Mouse (Mus musculus) erythroblast, embryonic 14.5 days (primary cell): ENCODE results near the gene Khdrbs2. TPM values are rescaled to one million over a fixed set of nuclear protein-coding genes. Genes with fewer than 3 reads are reported as not detected.

Source experiments
- H3K27me3 ChIP-seq: 2 replicates; pipeline ENCODE4 v1.6.1; 2012; ENCODE audit warnings: inconsistent platforms; ENCODE audit not compliant: control insufficient read depth
- H3K36me3 ChIP-seq: 2 replicates; pipeline ENCODE4 v1.6.1; 2012; ENCODE audit warnings: mild to moderate bottlenecking, inconsistent platforms; ENCODE audit not compliant: control insufficient read depth
- H3K4me1 ChIP-seq: 2 replicates; pipeline ENCODE4 v1.6.1; 2012; ENCODE audit warnings: inconsistent platforms; ENCODE audit not compliant: control insufficient read depth
- H3K4me3 ChIP-seq: replicated peaks from 2 replicates; pipeline ENCODE3; 2012; ENCODE audit warnings: moderate library complexity, mild to moderate bottlenecking, inconsistent platforms
- H3K9me3 ChIP-seq: 2 replicates; pipeline ENCODE4 v1.6.1; 2012; ENCODE audit warnings: low read length, inconsistent platforms, mixed read lengths; ENCODE audit not compliant: control insufficient read depth
- GATA1 ChIP-seq: IDR thresholded peaks from 2 replicates; pipeline ENCODE4 v1.6.1; 2012; ENCODE audit warnings: low read length, inconsistent platforms, mixed read lengths
- TAL1 ChIP-seq: IDR thresholded peaks from 3 replicates; pipeline ENCODE4 v1.6.1; 2012; ENCODE audit warnings: low read length, inconsistent platforms, mixed read lengths
- polyA plus RNA-seq: library from polyadenylated mRNA; stranded (reverse); fragments of >175 nt; gene quantifications from 2 replicates; pipeline ENCODE4 v1.2.3, GENCODE M21; 2012

Khdrbs2 gene
- not detected in 2 replicates for polyA plus RNA-seq

DNA sequence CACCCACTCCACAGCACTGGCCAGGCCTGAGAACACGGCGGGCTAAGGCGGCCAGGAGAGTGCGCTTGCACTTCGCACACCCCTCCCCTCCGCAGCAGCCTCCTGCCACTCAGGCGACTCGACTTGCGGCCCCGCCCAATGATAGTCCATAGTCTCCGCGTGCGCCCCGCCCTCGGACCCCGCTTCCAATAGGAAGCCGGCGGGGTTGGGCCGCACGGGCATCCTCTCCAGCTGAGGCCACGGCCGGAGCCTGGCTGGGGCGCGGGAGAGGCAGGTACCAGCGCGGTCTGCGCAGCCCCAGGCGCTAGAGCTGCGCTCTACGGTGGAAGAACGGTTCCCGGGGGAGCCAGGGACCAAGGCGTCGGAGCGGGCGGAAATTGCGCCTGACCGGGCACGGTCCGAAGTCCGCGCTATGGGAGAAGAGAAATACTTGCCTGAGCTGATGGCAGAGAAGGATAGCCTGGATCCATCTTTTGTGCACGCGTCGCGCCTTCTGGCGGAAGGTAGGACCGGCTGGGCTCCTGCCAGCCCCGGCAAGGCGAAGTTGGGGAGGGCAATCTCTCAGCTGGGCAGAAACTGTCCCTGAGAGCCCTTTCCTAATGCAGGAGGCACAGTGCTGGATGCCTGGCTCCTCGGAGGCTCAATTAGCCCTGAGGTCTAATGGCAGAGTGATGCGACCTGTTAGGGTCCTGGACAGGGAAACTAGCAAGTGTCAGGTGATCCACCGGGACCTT lies at the start of gene Khdrbs2:
Gene Khdrbs2 (plus strand): TSS at position 209 of the 734 bp plus-strand sequence.
- H3K9me3 ChIP-seq: no peaks in the 10 kb centered on the region
- TF ChIP-seq GATA1 (no peak), TAL1 (no peak)
- H3K36me3 ChIP-seq: no peaks in the 10 kb centered on the region
- H3K4me3 ChIP-seq: no peak within 1 kb of the TSS
- peaks cover 12% of the 10 kb centered on the region for H3K27me3 ChIP-seq
- no peaks in the 10 kb centered on the region for H3K4me1 ChIP-seq

DNA sequence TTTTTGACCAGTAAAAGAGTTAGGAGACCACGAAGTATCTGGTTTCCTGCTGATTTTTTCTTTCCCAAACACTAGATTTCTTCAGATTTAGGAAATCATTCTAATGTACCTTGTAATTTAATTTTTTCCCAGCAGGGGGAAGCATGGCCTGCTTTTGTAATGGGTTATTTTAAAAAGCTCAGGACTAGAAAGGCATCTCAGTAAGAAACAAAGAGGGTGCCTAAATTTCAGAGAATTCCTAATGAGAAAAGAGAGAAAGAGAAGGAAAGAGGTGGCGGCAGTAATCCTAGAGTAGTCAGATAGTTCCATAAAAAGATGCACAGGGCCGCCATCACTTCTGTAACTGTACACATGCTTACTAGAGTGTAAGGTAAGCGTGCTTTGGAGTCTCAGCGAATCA lies 2.1 kb downstream of the Khdrbs2 start:
- H3K4me1 ChIP-seq: no peaks in the 10 kb centered on the region
- no peaks in the 10 kb centered on the region for H3K9me3 ChIP-seq
- H3K4me3 ChIP-seq: no peak overlapping the region
- no peaks in the 10 kb centered on the region for H3K36me3 ChIP-seq
- TF ChIP-seq TAL1 (no peak), GATA1 (no peak)
- H3K27me3 ChIP-seq: peaks cover 12% of the 10 kb centered on the region

DNA sequence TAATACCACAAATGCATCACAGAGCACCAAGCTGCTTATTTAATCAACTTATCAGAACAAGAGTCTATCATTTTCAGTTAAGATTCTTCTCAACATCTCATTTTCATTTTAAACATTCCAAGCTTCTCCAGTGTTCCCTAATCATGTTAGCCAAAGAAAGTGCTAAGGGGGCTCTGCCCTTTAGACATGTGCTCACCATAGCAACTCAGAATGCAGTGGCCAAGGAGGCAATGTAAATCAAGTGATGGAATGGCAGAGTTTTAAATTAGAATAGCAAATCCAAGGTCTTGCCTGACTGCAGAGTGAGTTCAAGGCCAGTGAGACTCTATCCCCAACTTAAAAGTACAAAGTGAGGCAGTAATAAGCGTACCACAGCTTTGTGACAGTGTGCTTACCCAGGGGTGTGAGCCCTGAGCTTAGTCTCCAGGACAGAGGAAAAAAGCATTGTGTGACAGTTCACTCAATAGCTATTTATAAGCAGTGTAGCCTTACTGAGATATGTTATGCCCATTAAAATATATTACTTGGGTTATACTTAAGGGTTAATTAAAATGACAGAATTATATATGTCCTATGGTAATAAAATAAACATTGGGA lies 27.2 kb downstream of the Khdrbs2 start:
- Histone ChIP-seq H3K4me3 (no peak overlapping the region), H3K27me3 (no peaks in the 10 kb centered on the region), H3K9me3 (no peaks in the 10 kb centered on the region), H3K36me3 (no peaks in the 10 kb centered on the region), H3K4me1 (no peaks in the 10 kb centered on the region)
- TF ChIP-seq GATA1: no peak
- TF ChIP-seq TAL1: no peak

GRCm38 (mm10) chr1:32248443-32248842 lies 75.9 kb downstream of the Khdrbs2 start:
- no peaks in the 10 kb centered on the region for H3K36me3 ChIP-seq

DNA sequence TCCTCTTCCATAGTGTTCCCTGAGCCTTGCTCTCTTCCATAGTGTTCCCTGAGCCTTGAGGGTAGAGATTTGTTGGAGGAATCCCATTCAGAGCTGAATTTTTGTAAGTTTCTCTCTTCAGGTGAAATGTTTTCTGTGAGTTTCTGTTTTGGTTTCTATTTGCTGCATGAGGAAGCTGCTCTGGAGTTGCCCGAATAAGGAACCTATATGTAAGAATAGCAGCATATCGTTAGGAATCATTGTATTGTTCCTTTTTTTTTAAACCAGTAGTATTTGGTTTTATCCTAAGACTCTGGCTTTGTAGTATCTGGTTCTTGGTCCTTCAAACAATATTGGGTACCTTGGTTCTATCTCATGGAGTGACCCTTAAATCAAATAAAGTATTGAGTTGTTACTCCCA lies 77.1 kb downstream of the Khdrbs2 start:
- H3K4me3 ChIP-seq: no peak overlapping the region
- H3K9me3 ChIP-seq: no peaks in the 10 kb centered on the region
- no peaks in the 10 kb centered on the region for H3K4me1 ChIP-seq
- H3K36me3 ChIP-seq: no peaks in the 10 kb centered on the region
- TF ChIP-seq TAL1 (no peak), GATA1 (no peak)
- H3K27me3 ChIP-seq: no peaks in the 10 kb centered on the region

More at GRCm38 (mm10) chr1:32248443-32248842, 75.9 kb downstream of the Khdrbs2 start:
- TF ChIP-seq GATA1 (no peak), TAL1 (no peak)
- Histone ChIP-seq H3K27me3 (no peaks in the 10 kb centered on the region), H3K9me3 (no peaks in the 10 kb centered on the region), H3K4me3 (no peak overlapping the region), H3K4me1 (no peaks in the 10 kb centered on the region)

- Histone ChIP-seq H3K27me3 (no peaks in the 10 kb centered on the region), H3K9me3 (no peaks in the 10 kb centered on the region), H3K36me3 (no peaks in the 10 kb centered on the region), H3K4me3 (no peak overlapping the region), H3K4me1 (no peaks in the 10 kb centered on the region)
- no peak for TF ChIP-seq GATA1
- no peak for TF ChIP-seq TAL1
Observed at GRCm38 (mm10) chr1:32250337-32250736, 77.8 kb downstream of the Khdrbs2 start.

GRCm38 (mm10) chr1:32258942-32259341 lies 86.4 kb downstream of the Khdrbs2 start:
- TF ChIP-seq TAL1 (no peak), GATA1 (no peak)
- no peak overlapping the region for H3K4me3 ChIP-seq

GRCm38 (mm10) chr1:32270519-32270918 lies 98.0 kb downstream of the Khdrbs2 start:
- no peaks in the 10 kb centered on the region; the same call in 1 of the 2 replicates for H3K9me3 ChIP-seq
- TF ChIP-seq GATA1 (no peak), TAL1 (no peak)

More at GRCm38 (mm10) chr1:32258942-32259341, 86.4 kb downstream of the Khdrbs2 start:
- no peaks in the 10 kb centered on the region for H3K27me3 ChIP-seq
- H3K4me1 ChIP-seq: no peaks in the 10 kb centered on the region
- no peaks in the 10 kb centered on the region for H3K9me3 ChIP-seq
- H3K36me3 ChIP-seq: no peaks in the 10 kb centered on the region

GRCm38 (mm10) chr1:32294702-32295101 lies 122.2 kb downstream of the Khdrbs2 start:
- Histone ChIP-seq H3K4me1 (no peaks in the 10 kb centered on the region), H3K36me3 (no peaks in the 10 kb centered on the region), H3K27me3 (no peaks in the 10 kb centered on the region), H3K9me3 (no peaks in the 10 kb centered on the region), H3K4me3 (no peak overlapping the region)
- TF ChIP-seq GATA1 (no peak), TAL1 (no peak)

More at GRCm38 (mm10) chr1:32270519-32270918, 98.0 kb downstream of the Khdrbs2 start:
- H3K4me3 ChIP-seq: no peak overlapping the region
- no peaks in the 10 kb centered on the region for H3K36me3 ChIP-seq
- no peaks in the 10 kb centered on the region for H3K4me1 ChIP-seq
- H3K27me3 ChIP-seq: no peaks in the 10 kb centered on the region
